In the genomic region with DNA sequence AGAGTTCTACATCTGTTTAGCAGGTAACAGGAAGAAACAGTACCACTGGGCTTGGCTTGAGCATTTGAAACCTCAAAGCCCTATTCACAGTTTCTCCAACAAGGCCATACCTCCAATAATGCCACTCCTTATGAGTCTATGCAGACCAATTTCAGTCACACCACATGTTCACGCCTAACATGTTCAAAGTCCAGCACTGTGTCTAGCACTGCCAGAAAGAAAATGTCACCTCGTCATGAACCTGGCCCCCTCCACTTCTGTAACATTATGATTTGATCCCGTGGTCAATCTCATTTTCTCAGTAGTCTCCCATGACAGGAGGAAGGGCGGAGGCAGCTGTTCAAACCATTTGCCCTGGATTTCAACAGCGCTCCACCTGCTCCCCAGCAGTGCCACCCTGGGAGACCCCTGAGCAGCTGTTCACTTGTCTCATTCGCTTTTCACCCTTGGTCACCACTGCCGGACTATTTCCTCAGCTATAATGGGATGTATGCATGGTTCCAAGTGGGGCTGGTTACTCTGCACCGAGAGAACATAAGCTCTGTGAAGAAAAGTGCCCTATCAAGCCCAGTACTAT, we compare ENCODE assay signal across 17 mouse cellular contexts. TPM values are rescaled to one million over a fixed set of nuclear protein-coding genes. Genes with fewer than 3 reads are reported as not detected.
DNase-seq lines count a peak whose midpoint lies in the region; ATAC-seq and TF ChIP-seq lines count a peak whose summit lies in the region.
"Had no signal": no experiment of that assay in that cellular context is flagged by ENCODE, and none has a peak within 500 bp of the region (broad histone marks: within the 10 kb centered on the region; RNA-seq: fewer than 3 reads in every experiment).

No protein-coding gene starts in this region.

- no peak overlapping the region for H3K4me2 ChIP-seq in heart, embryonic 11.5 days
- H3K4me2 ChIP-seq in midbrain, embryonic 11.5 days = no peak overlapping the region
- no peak overlapping the region for H3K4me2 ChIP-seq in midbrain, postnatal 0 days (ENCODE audit: low read depth, low read length, poor library complexity, severe bottlenecking)
- H3K4me2 ChIP-seq in stomach, embryonic 16.5 days (ENCODE audit: low read depth, low read length) = no peak overlapping the region
- H3K4me2 ChIP-seq in kidney, embryonic 16.5 days (replicated peaks; ENCODE audit: low read depth, low read length) = no peak overlapping the region
- H3K4me2 ChIP-seq: forebrain, embryonic 13.5 days; liver, embryonic 12.5 days; neural tube, embryonic 13.5 days had no signal

- H3K9ac ChIP-seq in heart, embryonic 11.5 days (ENCODE audit: low read depth, low read length) = no peak overlapping the region
- H3K9ac ChIP-seq in midbrain, embryonic 11.5 days (ENCODE audit: low read length) = no peak overlapping the region
- no peak overlapping the region for H3K9ac ChIP-seq in midbrain, postnatal 0 days (replicated peaks; ENCODE audit: low read length, poor library complexity, severe bottlenecking)
- no peak overlapping the region for H3K9ac ChIP-seq in stomach, embryonic 16.5 days (ENCODE audit: low read length)
- H3K9ac ChIP-seq in kidney, embryonic 16.5 days (replicated peaks; ENCODE audit: low read length) = no peak overlapping the region
- H3K9ac ChIP-seq: forebrain, embryonic 13.5 days; liver, embryonic 12.5 days; neural tube, embryonic 13.5 days had no signal

- H3K27me3 ChIP-seq in heart, embryonic 11.5 days (ENCODE audit: control insufficient read depth, insufficient read depth, low read length) = no peaks in the 10 kb centered on the region
- H3K27me3 ChIP-seq in midbrain, embryonic 11.5 days (ENCODE audit: control insufficient read depth, insufficient read depth, low read length) = no peaks in the 10 kb centered on the region
- no peaks in the 10 kb centered on the region for H3K27me3 ChIP-seq in midbrain, postnatal 0 days (ENCODE audit: insufficient read depth, low read length)
- no peaks in the 10 kb centered on the region for H3K27me3 ChIP-seq in stomach, embryonic 16.5 days (ENCODE audit: control insufficient read depth, insufficient read depth, low read length)
- no peaks in the 10 kb centered on the region for H3K27me3 ChIP-seq in kidney, embryonic 16.5 days (ENCODE audit: insufficient read depth, low read length)
- H3K27me3 ChIP-seq: forebrain, embryonic 13.5 days; liver, embryonic 12.5 days; neural tube, embryonic 13.5 days had no signal

- peak overlapping the region; percentile 25; the same call in 1 of the 2 replicates for H3K27ac ChIP-seq in heart, embryonic 11.5 days (ENCODE audit: low read depth, low read length)
- no peak overlapping the region for H3K27ac ChIP-seq in midbrain, embryonic 11.5 days (ENCODE audit: low read depth, low read length)
- H3K27ac ChIP-seq in midbrain, postnatal 0 days (ENCODE audit: low read depth, low read length) = no peak overlapping the region
- H3K27ac ChIP-seq in stomach, embryonic 16.5 days (ENCODE audit: low read length) = peak overlapping the region; percentile 65
- H3K27ac ChIP-seq in kidney, embryonic 16.5 days (ENCODE audit: low read length) = no peak overlapping the region
- H3K27ac ChIP-seq: forebrain, embryonic 13.5 days; liver, embryonic 12.5 days; neural tube, embryonic 13.5 days had no signal

- H3K4me1 ChIP-seq in heart, embryonic 11.5 days (ENCODE audit: control insufficient read depth, insufficient read depth, low read length) = peaks cover 27% of the 10 kb centered on the region
- H3K4me1 ChIP-seq in midbrain, embryonic 11.5 days (ENCODE audit: control insufficient read depth, insufficient read depth, low read length) = no peaks in the 10 kb centered on the region; the same call in 1 of the 2 replicates
- H3K4me1 ChIP-seq in midbrain, postnatal 0 days (ENCODE audit: insufficient read depth, low read length) = no peaks in the 10 kb centered on the region
- H3K4me1 ChIP-seq in stomach, embryonic 16.5 days (ENCODE audit: control insufficient read depth, insufficient read depth, low read length) = no peaks in the 10 kb centered on the region; the same call in 1 of the 2 replicates
- H3K4me1 ChIP-seq in kidney, embryonic 16.5 days (ENCODE audit: insufficient read depth, low read length) = no peaks in the 10 kb centered on the region
- H3K4me1 ChIP-seq: liver, embryonic 12.5 days had no signal

- H3K36me3 ChIP-seq in heart, embryonic 11.5 days (ENCODE audit: control insufficient read depth, insufficient read depth, low read length) = no peaks in the 10 kb centered on the region
- no peaks in the 10 kb centered on the region for H3K36me3 ChIP-seq in midbrain, embryonic 11.5 days (ENCODE audit: control insufficient read depth, insufficient read depth, low read length)
- H3K36me3 ChIP-seq in midbrain, postnatal 0 days (ENCODE audit: insufficient read depth, low read length) = no peaks in the 10 kb centered on the region
- no peaks in the 10 kb centered on the region for H3K36me3 ChIP-seq in stomach, embryonic 16.5 days (ENCODE audit: control insufficient read depth, insufficient read depth, low read length)
- no peaks in the 10 kb centered on the region for H3K36me3 ChIP-seq in kidney, embryonic 16.5 days (ENCODE audit: insufficient read depth, low read length)
- H3K36me3 ChIP-seq: liver, embryonic 12.5 days; neural tube, embryonic 13.5 days had no signal

- DNase-seq in heart, postnatal 4 days = no peak
- DNase-seq in midbrain, embryonic 11.5 days (ENCODE audit: low spot score, missing footprints) = peak; percentile 51
- no peak for DNase-seq in midbrain, postnatal 0 days (ENCODE audit: low spot score)
- DNase-seq in large intestine, adult 2 months (ENCODE audit: low read depth, low spot score) = peak; percentile 38
- DNase-seq in kidney, adult 8-10 months = no peak
- DNase-seq: cerebellum, adult 11 months; gastrocnemius, postnatal 36 days; midbrain, embryonic 14.5 days; thymus, postnatal 4 days had no signal

- no peak for ATAC-seq in heart, embryonic 11.5 days (replicated peaks; ENCODE audit: insufficient number of reproducible peaks, low FRiP score, low TSS enrichment)
- no peak for ATAC-seq in midbrain, embryonic 11.5 days (ENCODE audit: low FRiP score)
- no peak for ATAC-seq in midbrain, postnatal 0 days (ENCODE audit: low FRiP score)
- ATAC-seq in stomach, embryonic 16.5 days (ENCODE audit: insufficient read depth, low FRiP score) = peak; percentile 44; the same call in 1 of the 2 replicates
- ATAC-seq in kidney, embryonic 16.5 days (ENCODE audit: low FRiP score, low TSS enrichment) = no peak
- ATAC-seq: activated CD4-positive, CD25-positive, alpha-beta regulatory T cell, adult 4 months; forebrain, embryonic 13.5 days; liver, embryonic 12.5 days; lung, postnatal 0 days had no signal

- H3K4me3 ChIP-seq in heart, embryonic 11.5 days (ENCODE audit: low read depth, low read length) = no peak overlapping the region
- H3K4me3 ChIP-seq in midbrain, embryonic 11.5 days (ENCODE audit: low read depth, low read length) = no peak overlapping the region
- no peak overlapping the region for H3K4me3 ChIP-seq in midbrain, postnatal 0 days (ENCODE audit: low read depth, low read length)
- H3K4me3 ChIP-seq in stomach, embryonic 16.5 days (replicated peaks; ENCODE audit: low read length) = no peak overlapping the region
- no peak overlapping the region for H3K4me3 ChIP-seq in kidney, embryonic 16.5 days (ENCODE audit: low read length)
- H3K4me3 ChIP-seq: forebrain, embryonic 13.5 days; liver, embryonic 12.5 days; neural tube, embryonic 13.5 days had no signal

- 80% methylated on average over 8 of the region's 8 CpGs for WGBS in heart, embryonic 11.5 days (ENCODE audit: insufficient replicate concordance)
- WGBS in midbrain, embryonic 11.5 days = 78% methylated on average over 8 of the region's 8 CpGs
- WGBS in midbrain, postnatal 0 days = 71% methylated on average over 8 of the region's 8 CpGs
- WGBS in large intestine, adult 2 months = 53% methylated on average over 8 of the region's 8 CpGs
- 77% methylated on average over 8 of the region's 8 CpGs for WGBS in stomach, embryonic 16.5 days
- 80% methylated on average over 8 of the region's 8 CpGs for WGBS in kidney, embryonic 16.5 days

- no peak for TF ChIP-seq CTCF in midbrain, postnatal 0 days (IDR thresholded peaks at IDR 0.05)

- H3K9me3 ChIP-seq in heart, embryonic 11.5 days (replicated peaks; ENCODE audit: control insufficient read depth, low read length) = no peaks in the 10 kb centered on the region
- no peaks in the 10 kb centered on the region for H3K9me3 ChIP-seq in midbrain, embryonic 11.5 days (ENCODE audit: control insufficient read depth, low read length)
- H3K9me3 ChIP-seq in midbrain, postnatal 0 days (ENCODE audit: low read length) = no peaks in the 10 kb centered on the region
- H3K9me3 ChIP-seq in stomach, embryonic 16.5 days (replicated peaks; ENCODE audit: control insufficient read depth, low read length) = no peaks in the 10 kb centered on the region
- H3K9me3 ChIP-seq in kidney, embryonic 16.5 days (ENCODE audit: low read length) = no peaks in the 10 kb centered on the region
- H3K9me3 ChIP-seq: forebrain, embryonic 13.5 days; liver, embryonic 12.5 days; neural tube, embryonic 13.5 days had no signal

RNA-seq across cellular contexts. Expression of gene Rtn4, which starts 54.6 kb away (rescaled TPM):
- polyA plus RNA-seq in heart, embryonic 11.5 days (2014; fragmentation: Nextera tagmentation; extraction: Ambion mirVana) = 48.5 and 54.2 TPM in 2 replicates
- 100 to 1,000 TPM; 231 to 239 TPM for total RNA-seq in heart, postnatal 4 days (2021)
- 75.3 and 78.3 TPM in 2 replicates for polyA plus RNA-seq in midbrain, embryonic 11.5 days (2014; fragmentation: Nextera tagmentation; extraction: Ambion mirVana)
- 322 and 368 TPM in 2 replicates for total RNA-seq in midbrain, postnatal 0 days (2014; rRNA removed)
- polyA plus RNA-seq in midbrain, postnatal 0 days (2015; fragmentation: Nextera tagmentation; extraction: Ambion mirVana) = 144 and 153 TPM in 2 replicates
- polyA plus RNA-seq in large intestine, adult 2 months (2012; rRNA removed) = 33.9 and 39.2 TPM in 2 replicates
- polyA plus RNA-seq in stomach, embryonic 16.5 days (2015; fragmentation: Nextera tagmentation; extraction: Ambion mirVana) = 36.6 and 51.7 TPM in 2 replicates
- 42.8 and 44.0 TPM in 2 replicates for polyA plus RNA-seq in kidney, embryonic 16.5 days (2015; fragmentation: Nextera tagmentation; extraction: Ambion mirVana)

Comparison
In these comparisons a context has a peak if more than half of its experiments do, and no peak if none do; other contexts are left out.
1. DNase-seq: peak in midbrain, embryonic 11.5 days (single experiment) and large intestine, adult 2 months (single experiment); none in heart, postnatal 4 days (single experiment), midbrain, postnatal 0 days (single experiment) and kidney, adult 8-10 months (0 of 2).
2. H3K27ac ChIP-seq: peak in heart, embryonic 11.5 days (single experiment) and stomach, embryonic 16.5 days (single experiment); none in midbrain, embryonic 11.5 days (single experiment), midbrain, postnatal 0 days (single experiment) and kidney, embryonic 16.5 days (single experiment).